Mouse (Mus musculus) kidney, adult 18-20 months (tissue): ENCODE results near the gene Ccnd2.

ENCODE experiments used
- DNase-seq: peaks from one replicate; pipeline ENCODE4 v3.0.0; 2021

The Ccnd2 gene

DNA sequence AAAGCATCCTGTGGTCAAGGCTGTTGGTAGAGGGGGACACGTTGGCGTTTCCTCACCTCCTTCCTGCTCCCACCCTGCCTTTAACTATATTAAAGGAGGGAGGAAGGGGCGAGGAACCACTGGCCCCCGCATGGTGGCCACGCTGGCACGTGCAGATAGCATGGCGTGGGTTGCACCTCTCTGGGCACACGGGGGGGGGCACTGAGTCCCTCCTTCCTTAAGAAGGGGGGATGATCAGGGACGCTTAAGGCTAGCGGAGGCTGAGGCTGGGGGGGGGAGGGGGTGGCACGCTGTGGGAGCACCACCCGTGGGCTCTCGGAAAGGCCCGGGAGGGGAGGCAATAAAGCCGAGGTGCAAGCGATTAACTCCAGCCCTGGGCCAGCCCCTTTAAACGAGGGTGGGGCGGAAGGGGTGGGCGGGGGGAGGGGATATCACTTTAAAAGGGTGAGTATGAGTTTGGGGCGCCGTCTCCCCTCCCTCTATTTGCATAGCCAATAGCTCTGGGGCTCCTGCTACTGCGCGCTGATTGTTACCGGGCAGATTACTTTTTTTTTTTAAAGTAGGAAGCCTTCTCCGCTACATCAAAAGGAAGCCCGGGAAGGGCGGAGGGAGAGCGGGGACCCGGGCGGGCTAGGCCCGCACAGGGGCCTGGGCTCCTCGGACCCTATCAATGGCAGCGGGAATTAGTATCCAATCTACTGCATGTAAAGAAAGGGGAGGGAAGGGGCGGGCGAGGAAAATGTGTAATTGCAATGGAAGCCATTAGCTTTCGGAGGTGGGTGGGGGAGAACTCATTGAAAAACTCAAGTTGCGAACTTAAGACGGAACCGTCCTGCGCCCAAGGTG lies at the start of gene Ccnd2:
TSS of gene Ccnd2 (minus strand) at position 88 of the 846 bp plus-strand sequence.
- peak; percentile 53 for DNase-seq

DNA sequence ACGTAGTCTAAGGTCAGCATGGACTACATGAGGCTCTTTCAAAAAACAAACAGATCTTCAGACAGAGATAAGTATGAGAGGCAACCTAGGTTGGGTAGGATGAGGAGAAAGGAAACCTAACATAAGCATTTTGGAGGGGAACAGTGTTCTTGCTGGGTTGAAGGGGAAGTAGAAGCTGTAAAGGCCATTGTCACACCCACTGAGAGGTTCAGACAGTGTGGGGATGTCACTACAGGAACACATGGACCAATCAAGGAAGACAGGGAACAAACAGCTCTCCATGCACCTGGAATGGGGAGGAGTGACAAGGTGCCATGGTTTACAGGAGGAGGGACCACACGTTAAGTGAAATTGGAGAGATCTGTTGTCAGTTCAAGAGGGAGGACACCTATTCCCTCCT lies 45.0 kb upstream of the Ccnd2 start:
- no peak for DNase-seq

DNA sequence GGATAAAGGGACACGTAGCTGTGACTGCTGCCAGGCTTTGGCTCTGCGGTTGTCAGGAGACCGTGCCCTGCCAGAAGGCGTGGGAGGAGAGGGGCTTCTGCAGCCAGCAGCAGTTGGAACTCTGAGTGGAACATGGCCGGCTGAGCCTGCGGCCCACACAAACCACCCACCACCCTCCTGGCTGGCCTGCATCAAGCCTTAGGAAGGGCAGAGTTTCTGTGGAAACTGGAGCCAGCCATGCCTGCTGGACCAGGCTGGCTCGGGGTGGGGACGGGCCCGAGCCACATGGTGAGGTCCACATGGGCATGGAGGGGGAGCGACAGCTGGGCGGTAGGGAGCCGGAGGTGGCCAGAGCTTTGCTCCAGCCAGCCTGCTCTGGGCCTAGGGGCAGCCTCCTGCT lies 29.3 kb upstream of the Ccnd2 start:
- DNase-seq, result no peak

DNA sequence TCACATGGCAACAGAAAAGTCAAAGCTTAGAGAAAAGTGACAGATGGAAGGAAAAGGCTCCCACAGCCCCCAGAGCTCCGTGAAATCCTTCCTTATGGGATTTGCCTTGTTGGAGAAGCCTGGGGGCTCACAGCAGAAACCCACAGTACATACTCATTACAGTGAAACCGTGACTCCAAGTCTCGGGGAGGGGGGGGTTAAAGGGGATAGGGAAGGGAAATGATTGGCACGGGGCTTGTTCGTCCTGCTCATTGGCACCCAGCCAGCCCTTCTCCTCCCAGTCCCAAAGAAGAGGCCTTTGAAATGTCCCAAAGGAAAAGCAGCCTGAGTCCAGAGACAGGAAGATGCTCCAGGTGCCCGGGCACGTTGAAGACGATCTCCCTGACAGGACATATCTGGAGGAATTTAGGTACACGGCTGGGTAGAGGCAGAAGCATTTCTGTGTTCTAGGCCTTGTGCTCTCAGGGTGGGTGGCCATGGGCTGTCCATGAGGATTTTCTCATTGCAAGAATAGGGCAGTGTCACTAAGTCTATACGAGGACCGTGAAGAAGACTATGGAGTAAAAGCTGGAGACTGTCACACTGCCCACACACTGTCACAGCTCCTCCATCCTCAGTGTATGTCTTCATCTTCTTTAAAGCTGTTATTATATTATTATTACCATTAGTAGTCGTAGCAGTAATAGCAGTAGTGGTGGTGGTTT lies 27.2 kb upstream of the Ccnd2 start:
- no peak for DNase-seq

DNA sequence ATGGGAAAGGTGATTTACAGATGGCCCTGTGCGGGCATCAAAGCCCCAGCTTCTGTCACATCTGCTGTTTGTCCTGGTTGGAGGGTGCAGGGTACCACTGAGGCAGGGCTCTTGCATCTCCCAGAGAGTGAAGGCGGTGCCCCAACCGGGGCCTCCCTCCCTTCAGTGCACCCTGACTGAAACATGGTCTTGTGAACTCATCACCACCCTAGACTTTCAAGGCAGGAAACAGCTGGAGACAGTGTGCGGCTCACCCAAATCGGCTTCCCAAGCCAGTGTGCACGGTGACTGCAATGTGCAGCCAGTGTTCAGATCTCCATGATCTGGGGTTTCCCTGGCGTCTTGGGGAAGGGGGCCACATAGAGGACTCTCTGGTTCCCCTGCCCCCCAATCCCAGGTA lies 26.0 kb upstream of the Ccnd2 start:
- DNase-seq, result no peak

DNA sequence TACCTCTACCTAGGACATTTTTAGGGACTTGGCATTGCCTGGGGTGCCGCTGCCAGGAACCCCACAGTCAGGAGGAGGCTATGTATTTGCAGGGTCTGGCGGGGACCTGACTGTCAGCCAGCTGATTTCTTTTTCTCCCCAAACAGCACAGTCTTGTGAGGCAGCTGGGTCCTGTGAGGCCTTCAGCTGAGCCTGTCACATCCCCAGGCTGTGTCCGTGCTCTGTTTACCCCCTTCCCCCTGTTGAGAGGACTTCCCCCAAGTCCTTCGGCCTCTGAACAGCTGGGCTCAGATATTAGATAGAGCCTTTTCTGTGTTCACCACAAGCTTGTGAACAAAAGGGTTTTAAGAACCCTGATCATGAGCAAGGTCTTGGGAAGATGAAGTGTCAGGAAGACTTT lies 25.4 kb upstream of the Ccnd2 start:
- no peak for DNase-seq

DNA sequence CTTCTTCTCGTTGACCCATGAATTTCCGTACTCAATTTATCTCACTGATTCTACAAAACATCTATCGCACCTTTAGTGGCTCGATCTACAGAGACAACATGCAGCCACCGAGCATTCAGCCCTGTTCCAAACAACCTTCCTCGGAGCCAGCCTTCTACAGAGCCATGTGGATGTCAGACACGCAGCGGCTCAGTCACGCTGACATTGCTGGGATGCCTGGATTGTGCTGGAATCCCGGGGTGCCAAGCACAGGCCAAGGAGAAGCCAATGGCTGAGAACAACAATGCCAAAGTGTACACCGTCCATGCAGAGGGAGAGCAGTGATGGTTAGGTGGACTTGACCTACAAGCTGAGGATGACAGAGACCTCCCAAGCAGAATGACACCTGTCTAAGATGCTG lies 20.5 kb upstream of the Ccnd2 start:
- no peak for DNase-seq

DNA sequence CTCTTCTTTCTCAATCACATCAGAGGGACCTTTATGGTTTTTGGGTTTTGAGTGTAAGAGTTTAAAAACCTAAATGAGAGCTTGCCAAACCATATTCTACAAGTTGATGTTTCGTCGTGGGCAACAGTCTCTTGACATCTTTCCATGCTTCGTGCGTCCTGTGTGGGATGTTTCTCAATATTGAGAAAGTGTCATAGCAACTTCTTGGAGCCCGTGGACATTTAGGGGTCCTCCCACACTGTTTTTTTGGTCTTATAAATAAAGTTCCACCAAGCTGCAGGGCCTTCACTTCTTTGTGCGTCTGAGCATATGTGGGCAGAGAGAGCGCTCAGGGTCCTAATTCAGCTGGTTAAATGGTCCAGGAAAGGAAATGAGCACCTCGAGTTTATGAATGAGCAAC lies 18.7 kb upstream of the Ccnd2 start:
- no peak for DNase-seq

DNA sequence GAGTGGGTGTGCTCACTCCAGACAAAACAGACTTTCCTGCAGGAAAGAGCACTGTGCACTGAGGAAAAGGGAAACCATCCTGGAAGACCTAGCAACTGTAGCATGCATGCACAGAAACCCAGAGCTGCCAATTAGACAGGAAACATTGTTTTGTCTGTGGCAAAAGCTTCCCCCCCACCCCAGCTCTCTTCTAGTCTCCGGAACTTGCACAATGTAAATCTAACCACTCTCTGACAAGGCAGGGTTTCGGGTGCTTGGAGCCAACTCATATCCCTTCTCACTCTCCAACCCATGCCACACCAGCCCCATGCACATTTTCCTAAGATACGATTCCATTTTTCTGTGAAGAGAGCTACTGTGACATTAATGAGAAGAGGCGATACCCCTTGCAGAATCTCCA lies 13.7 kb upstream of the Ccnd2 start:
- no peak for DNase-seq

DNA sequence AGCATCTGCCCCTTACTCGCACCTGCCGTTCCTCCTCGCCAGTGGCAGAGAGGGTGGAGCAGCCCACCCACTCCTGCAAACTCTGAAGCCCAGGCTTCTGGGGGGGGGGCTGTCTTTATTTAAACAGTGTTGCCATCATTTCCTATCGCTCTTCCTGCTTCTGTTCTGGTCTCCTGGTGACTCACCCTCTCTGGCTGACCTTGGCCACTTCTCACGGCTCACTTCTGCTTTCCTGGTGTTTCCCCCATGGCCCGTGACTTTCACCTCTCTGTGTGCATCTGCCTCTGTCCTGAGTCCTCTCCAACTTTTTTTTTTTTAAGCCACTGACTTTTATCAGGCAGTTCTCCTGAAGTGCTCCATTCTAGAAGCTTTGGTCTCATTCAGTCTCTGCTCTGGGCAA lies 10.8 kb upstream of the Ccnd2 start:
- no peak for DNase-seq

DNA sequence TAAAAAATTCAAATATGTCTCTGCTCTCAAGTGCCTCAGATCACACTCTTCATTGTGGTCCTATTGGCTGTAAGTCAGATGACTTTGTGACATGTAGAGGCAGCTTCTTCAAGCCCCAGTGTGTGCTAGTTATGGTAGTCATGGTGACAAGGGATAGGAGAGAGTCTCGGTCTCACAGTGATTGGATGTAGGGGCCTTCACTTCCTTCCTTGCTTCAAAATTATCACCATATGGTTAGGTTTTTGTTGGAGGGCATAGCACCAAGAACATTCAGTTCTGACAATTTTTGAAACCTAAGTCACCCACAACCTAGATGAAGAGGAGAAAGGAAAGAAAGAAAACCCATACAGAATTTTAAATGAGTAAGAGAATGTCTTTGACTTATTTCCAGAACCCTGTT lies 5.3 kb upstream of the Ccnd2 start:
- no peak for DNase-seq

DNA sequence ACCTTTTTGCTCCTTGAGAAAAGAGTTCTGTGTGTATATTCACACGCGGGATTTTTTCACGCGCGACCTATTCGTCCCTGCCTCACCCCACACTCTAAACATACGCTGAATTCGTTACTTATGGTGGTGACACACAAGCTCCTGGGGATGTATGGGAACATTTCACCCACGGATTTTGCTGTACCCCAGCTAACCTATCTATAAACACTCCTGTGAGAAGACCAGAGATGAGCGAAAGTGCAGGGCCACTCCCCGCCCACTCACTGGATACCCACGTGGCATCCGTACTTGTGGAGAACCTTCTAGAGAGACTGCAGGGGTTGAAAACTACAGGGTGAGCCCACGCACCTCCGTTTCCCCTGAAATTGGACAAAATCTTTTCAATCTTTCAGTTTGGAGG lies 3.5 kb upstream of the Ccnd2 start:
- peak; percentile 20 for DNase-seq

DNA sequence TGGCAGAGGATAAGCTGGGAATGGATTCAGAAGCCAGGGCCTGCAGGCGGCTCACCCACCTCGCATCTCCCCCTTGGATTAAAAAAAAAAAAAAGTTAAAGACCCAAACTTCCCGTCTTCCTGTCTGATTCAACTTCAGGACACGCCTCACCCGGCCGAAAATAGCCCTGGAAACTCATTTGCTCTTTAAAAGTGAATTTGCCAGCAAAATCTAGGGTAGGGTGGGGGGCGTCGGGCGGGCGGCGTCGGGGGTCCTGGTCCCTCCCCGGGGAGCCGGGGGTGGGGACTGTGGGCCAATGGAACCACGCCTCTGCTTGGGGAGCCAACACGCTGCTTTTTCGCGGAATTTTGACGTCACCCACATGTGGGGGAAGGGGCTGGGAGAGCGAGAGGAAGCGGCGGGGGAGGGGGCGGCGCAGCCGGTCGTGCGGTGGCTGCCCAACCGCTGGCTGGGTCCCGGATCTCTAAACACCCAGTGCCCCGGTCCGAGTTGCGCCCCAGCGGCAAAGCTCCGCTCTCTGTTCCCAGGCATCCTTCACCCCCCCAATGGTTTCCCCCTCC lies 2.8 kb upstream of the Ccnd2 start:
- DNase-seq, result peak; percentile 54

DNA sequence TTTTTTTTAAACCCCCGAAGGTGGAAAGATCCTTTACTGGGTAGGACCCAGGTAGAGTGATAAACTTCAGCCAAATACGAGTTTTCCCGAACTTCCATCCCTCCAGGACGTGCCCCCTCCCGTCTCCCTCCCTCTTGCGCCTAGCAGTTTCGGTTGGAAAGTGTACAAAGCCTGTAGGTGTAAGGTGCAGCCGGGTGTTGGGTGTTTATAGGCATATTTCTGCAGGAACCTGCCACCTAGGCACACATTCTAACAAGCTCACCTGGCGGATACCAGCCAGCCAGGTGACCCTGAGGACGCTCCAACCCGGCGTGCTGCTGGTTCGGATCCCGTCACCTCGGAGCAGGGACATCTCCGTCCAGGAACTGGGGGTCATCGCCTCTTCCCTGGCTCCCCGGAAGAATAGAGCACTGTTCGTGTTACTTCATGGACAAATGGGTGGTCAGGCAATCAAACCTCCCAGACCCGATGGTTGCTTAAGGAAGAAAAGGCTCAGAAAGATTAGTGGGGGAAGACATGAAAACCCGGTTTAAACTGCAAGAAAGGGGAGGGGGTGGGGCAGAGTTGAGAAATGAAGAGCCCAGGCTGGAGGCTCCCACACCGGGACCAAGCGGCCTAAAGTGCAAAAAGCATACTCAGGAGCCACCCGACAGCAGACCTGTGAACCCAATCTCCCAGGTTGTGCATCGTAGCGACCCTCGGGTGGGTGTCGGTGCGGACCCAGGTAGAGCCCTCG lies 2.1 kb upstream of the Ccnd2 start:
- DNase-seq, result no peak

DNA sequence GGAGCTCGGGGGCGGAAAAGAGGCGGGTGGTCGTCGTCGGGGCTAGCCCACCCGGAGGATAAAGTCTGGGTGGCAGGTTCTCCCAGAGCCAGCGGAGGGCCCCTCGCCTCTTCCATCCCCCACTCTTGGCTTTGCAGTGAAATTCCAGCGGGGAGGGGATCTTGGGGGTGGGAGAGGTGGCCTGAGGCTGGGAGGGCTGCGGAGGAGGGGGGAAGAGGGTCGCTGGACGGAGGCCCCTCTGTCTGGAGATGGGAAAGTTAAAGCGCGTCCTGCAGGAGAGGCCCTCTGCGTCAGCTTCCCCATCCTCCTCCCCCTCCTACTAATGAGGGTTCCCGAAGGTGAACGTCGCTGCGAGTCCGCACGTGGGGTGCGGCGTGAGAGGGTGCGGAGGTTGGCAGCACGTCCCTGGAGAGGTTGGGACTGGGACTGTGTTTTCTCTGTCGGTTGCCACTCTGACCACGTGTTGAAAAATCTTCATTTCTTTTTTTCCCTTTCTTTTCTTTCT lies 1.4 kb upstream of the Ccnd2 start:
- DNase-seq, result peak; percentile 15

DNA sequence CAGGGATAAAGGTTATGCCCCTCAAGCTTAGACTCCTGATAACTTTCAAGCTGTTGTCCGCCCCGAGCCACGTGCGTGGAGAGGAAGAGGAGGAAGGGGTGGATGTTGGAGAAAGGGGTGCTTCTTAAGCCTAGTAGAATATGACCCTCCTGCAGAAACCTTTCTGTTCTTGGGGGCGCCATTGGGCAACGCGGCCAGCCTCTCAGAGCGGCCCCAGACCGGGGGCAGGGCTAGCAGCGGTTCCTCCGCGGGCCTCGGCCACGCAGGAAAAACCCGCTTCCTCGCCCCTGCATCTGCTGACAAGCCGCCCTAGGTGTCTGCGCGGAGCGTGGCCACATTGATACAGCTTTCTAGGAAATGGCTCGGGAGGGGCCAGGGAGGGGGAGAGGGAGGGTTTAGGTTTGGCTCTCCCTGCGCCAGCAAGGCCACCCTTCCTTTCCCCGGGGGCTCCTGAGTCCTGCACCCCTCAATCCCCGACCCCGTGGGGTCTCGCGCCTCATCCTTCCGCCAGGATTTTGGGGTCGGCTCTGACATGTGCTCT lies 358 bp downstream of the Ccnd2 start:
- DNase-seq, result peak; percentile 27

DNA sequence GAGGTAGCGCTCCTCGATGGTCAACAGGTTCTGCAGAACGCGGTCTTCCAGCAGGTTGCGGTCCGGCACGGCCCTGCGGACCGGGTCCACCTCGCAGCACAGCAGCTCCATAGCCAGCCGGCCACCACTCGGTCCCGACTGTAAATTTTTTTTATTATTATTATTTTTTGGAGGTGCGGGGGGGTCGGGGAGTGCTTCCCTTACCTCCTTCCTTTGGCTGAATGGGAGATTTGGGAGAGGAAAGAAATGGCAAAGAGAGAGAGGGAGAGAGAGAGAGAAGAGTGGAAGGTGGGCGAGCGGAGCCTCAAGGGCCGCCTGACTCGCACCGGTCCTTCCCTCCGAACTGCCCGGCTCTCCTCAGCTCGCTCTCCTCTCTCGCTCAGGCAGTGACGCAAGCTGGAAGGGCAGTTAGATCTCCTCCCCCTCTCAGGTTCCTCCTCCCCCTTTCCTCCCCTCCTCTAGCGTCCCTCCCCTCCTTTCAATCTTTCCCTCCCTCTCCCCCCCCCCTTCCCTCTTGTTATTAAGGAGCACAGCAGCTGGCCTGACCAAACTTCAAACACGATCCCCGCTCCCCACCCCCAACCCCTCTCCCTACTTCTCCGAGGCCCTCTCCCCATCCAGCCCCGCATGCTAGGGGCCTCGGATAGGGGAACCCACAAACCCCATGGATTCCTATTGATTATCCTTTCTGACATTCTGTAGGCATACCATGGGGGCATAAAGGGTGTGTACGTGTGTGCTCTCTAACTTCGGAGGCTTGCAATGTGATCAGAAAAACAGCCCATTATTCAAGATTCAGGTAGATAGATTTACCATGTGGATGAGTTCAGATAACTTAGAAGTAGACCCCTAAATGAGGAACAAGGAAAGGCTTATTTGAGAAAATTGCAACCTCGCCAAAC lies 1.1 kb downstream of the Ccnd2 start:
- peak; percentile 50 for DNase-seq

DNA sequence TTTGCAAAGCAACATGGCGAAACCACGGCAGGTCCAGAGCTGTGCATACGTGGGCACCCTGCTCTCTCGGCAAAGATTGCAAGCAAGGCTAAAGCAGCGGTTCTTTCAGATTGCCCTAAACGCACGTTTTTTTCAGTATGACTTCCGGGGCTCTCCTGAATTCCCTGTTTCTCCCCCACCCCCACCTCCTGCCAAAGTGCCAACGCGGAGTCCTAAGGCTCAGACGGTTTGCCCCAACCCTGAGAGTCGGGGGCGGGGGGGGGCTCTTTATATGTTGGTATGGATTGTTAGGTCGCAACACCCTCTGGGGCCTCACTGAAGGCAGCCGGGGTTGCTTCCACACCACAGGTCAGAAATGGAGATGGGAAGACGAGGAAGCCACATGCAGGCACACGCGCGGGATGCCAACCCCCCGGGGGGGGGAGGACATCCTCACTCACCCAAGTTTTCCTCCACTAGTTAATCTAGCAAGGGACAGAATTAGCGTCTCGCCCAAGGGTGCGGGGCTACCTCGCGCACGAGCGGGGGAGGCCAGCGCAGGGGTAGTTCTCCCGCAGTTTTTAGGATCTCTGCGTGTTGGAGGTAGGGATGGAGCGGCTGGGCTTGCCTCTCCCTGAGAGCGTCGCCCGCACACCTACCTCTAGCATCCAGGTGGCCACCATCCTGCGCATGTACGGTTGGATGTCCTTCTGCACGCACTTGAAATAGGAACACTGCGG lies 1.9 kb downstream of the Ccnd2 start:
- peak; percentile 18 for DNase-seq

DNA sequence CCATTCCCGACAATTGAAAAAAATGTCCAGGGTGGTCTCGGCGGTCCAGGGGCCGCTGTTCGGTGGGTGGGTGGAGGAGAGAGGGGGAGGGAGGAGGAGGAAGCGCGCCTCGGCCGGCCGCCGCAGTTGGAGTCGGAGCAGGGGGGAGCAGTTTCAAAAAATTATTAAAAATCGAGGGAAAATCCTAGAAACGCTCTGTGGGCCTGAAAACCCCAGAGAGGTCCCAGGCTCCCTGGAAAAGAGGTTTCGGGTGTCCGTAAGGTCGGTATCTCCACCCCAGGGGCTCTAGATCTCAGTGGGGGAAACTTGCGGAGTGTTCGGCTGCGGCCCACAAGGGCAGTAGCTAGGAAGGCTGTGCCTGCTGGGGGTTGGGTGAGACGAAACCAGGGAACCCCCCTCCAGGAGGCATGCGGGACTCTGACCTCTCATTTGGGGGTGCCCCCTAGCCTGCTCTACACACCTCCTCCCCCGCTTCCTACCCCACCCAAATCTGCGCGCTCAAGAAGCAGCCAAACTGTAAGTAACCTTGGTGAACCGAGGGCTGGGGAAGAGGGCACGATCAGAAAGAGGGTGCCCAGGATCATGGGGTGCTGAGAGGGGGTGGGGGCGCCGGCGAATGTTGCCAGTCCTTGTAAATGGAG lies 2.6 kb downstream of the Ccnd2 start:
- DNase-seq, result peak; percentile 36

DNA sequence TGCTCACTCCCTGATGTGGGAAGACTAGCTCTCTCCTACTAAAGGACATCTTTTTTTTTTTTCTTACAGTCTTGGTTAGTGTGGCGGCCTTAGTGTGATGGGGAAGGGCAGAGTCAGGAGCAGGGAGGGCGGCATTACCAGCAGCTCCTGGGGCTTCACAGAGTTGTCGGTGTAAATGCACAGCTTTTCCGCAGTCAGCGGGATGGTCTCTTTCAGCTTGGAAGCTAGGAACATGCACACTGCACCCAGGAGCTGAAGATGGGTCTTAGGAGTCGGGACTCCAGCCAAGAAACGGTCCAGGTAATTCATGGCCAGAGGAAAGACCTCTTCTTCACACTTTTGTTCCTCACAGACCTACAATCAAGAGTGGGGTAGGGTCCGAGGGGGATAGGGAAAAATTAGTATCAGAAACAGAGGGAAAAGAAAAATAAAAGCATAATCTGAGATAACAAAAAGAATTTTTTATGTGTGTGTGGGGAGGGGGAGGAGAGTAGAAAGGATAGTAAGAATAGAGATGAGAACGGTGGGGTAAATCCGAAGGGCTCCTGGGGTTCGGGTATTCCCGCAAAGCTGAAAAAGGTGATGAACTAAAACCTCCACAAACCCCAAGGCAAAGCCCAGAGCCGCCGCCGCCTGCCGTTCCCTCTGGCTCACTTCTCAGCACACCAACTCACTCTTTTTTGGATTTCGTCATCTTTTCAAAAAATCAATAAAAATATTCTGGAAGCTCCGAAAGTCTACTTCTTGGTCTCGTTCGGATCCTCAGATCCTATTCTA lies 3.3 kb downstream of the Ccnd2 start:
- no peak for DNase-seq
